Mouse (Mus musculus) MEL (cell line): Measurements from ENCODE around the gene Igf1r.

Experiments used
- CTCF ChIP-seq, 3 experiments: IDR thresholded peaks in 2 of 3; conservative IDR thresholded peaks in 1 of 3; 2 replicates each; pipeline ENCODE4 v1.5.1; 2011 to 2012; ENCODE audit warnings: low read length in 3 of 3, low read depth in 2 of 3, mild to moderate bottlenecking in 2 of 3, improper control_type of control experiment in 1 of 3, inconsistent platforms in 1 of 3, mixed read lengths in 1 of 3, moderate library complexity in 1 of 3; ENCODE audit not compliant: control insufficient read depth in 1 of 3, insufficient read depth in 1 of 3, poor library complexity in 1 of 3, severe bottlenecking in 1 of 3
- EP300 ChIP-seq, 2 experiments: IDR thresholded peaks; 2 replicates each; pipeline ENCODE4 v1.6.1; 2011; ENCODE audit warnings: improper control_type of control experiment in 2 of 2, low read length in 2 of 2, low read depth in 1 of 2, mild to moderate bottlenecking in 1 of 2
- GABPA ChIP-seq: IDR thresholded peaks from 2 replicates; pipeline ENCODE4 v1.6.1; 2012; ENCODE audit warnings: low read depth, mild to moderate bottlenecking, inconsistent platforms, low read length, improper control_type of control experiment, moderate library complexity
- KAT2A ChIP-seq: conservative IDR thresholded peaks from 2 replicates; pipeline ENCODE4 v1.6.1; 2012; ENCODE audit warnings: low read depth, low read length, improper control_type of control experiment, inconsistent platforms
- MAX ChIP-seq: IDR thresholded peaks from 2 replicates; pipeline ENCODE4 v1.6.1; 2011; ENCODE audit warnings: low read length, improper control_type of control experiment
- MAZ ChIP-seq: IDR thresholded peaks from 2 replicates; pipeline ENCODE4 v1.6.1; 2012; ENCODE audit warnings: low read depth, mild to moderate bottlenecking, inconsistent platforms, low read length, improper control_type of control experiment
- POLR2A ChIP-seq, 2 experiments: IDR thresholded peaks; 2 replicates each; pipeline ENCODE4 v1.6.1; 2011 to 2012; ENCODE audit warnings: low read length in 2 of 2, mild to moderate bottlenecking in 2 of 2, control low read depth in 1 of 2, improper control_type of control experiment in 1 of 2, low read depth in 1 of 2, moderate library complexity in 1 of 2; ENCODE audit not compliant: control insufficient read depth in 1 of 2, insufficient read depth in 1 of 2, poor library complexity in 1 of 2
- TAL1 ChIP-seq: IDR thresholded peaks from 2 replicates; pipeline ENCODE4 v1.6.1; 2012; ENCODE audit warnings: mild to moderate bottlenecking, inconsistent platforms, low read length, moderate library complexity, mixed read lengths
- TBP ChIP-seq: IDR thresholded peaks from 2 replicates; pipeline ENCODE4 v1.8.0; 2011; ENCODE audit warnings: low read depth, low read length, improper control_type of control experiment
- TCF12 ChIP-seq: IDR thresholded peaks from 2 replicates; pipeline ENCODE4 v1.6.1; 2014; ENCODE audit warnings: low read depth, mild to moderate bottlenecking, inconsistent platforms, low read length, improper control_type of control experiment, moderate library complexity

- TF ChIP-seq TBP, result no peak
- no peak for TF ChIP-seq KAT2A
- no peak for TF ChIP-seq MAZ
- TF ChIP-seq CTCF (IDR thresholded peaks at IDR 0.05 in 2 of 3, conservative IDR thresholded peaks at IDR 0.05 in 1 of 3; ENCODE audit: control insufficient read depth in 1 of 3, insufficient read depth in 1 of 3, low read depth in 2 of 3, low read length in 3 of 3, poor library complexity in 1 of 3, severe bottlenecking in 1 of 3), result no peak
- TF ChIP-seq POLR2A (IDR thresholded peaks at IDR 0.05; ENCODE audit: control insufficient read depth in 1 of 2, insufficient read depth in 1 of 2, low read depth in 1 of 2, low read length in 2 of 2, poor library complexity in 1 of 2), result no peak
- no peak for TF ChIP-seq TAL1
- TF ChIP-seq GABPA, result no peak
- no peak for TF ChIP-seq TCF12
- no peak for TF ChIP-seq EP300 (IDR thresholded peaks at IDR 0.05; ENCODE audit: low read depth in 1 of 2, low read length in 2 of 2)
- TF ChIP-seq MAX, result no peak
Measured at GRCm38 (mm10) chr7:68227021-68227420, 274.4 kb downstream of the Igf1r start.
